Comparison of ENCODE assay signal across 18 mouse cellular contexts in genomic region chr11:72484549-72484948, GRCm38 (mm10). TPM values are rescaled to one million over a fixed set of nuclear protein-coding genes. Genes with fewer than 3 reads are reported as not detected.
DNase-seq lines count a peak whose midpoint lies in the region; ATAC-seq and TF ChIP-seq lines count a peak whose summit lies in the region.
"Had no signal": no experiment of that assay in that cellular context is flagged by ENCODE, and none has a peak within 500 bp of the region (broad histone marks: within the 10 kb centered on the region; RNA-seq: fewer than 3 reads in every experiment).

No protein-coding gene starts in this region.

- ATAC-seq in forebrain, embryonic 15.5 days (replicated peaks) = no peak
- ATAC-seq in forebrain, embryonic 11.5 days (replicated peaks; ENCODE audit: low FRiP score) = no peak
- no peak for ATAC-seq in hindbrain, embryonic 14.5 days (ENCODE audit: low FRiP score)

- no peak overlapping the region for H3K4me3 ChIP-seq in forebrain, embryonic 15.5 days
- no peak overlapping the region for H3K4me3 ChIP-seq in forebrain, embryonic 11.5 days (ENCODE audit: low read depth, low read length)
- peak overlapping the region; percentile 28; the same call in 1 of the 2 replicates for H3K4me3 ChIP-seq in layer of hippocampus, adult 2 months
- H3K4me3 ChIP-seq in hindbrain, embryonic 14.5 days (replicated peaks; ENCODE audit: low read length) = no peak overlapping the region
- H3K4me3 ChIP-seq in small intestine, adult 2 months (ENCODE audit: low read depth, low read length) = no peak overlapping the region
- H3K4me3 ChIP-seq: neural tube, embryonic 13.5 days had no signal

- no peaks in the 10 kb centered on the region for H3K27me3 ChIP-seq in forebrain, embryonic 15.5 days
- H3K27me3 ChIP-seq in forebrain, embryonic 11.5 days (ENCODE audit: control insufficient read depth, insufficient read depth, low read length) = peaks cover 17% of the 10 kb centered on the region
- no peaks in the 10 kb centered on the region for H3K27me3 ChIP-seq in hindbrain, embryonic 14.5 days (ENCODE audit: control insufficient read depth, insufficient read depth, low read length)
- H3K27me3 ChIP-seq in small intestine, adult 2 months (ENCODE audit: control insufficient read depth, insufficient read depth, low read length) = 0 out of 2 replicates have a peak, but pooled peaks cover 3% of the 10 kb centered on the region

- H3K4me1 ChIP-seq in forebrain, embryonic 15.5 days = peaks cover 39% of the 10 kb centered on the region
- H3K4me1 ChIP-seq in forebrain, embryonic 11.5 days (replicated peaks; ENCODE audit: control insufficient read depth, insufficient read depth, low read length) = 0 out of 2 replicates have a peak, but pooled peaks cover 3% of the 10 kb centered on the region
- peaks cover 25% of the 10 kb centered on the region for H3K4me1 ChIP-seq in hindbrain, embryonic 14.5 days (replicated peaks; ENCODE audit: control insufficient read depth, insufficient read depth, low read length)
- H3K4me1 ChIP-seq in small intestine, adult 2 months (ENCODE audit: control insufficient read depth, insufficient read depth, insufficient read length, low read length) = peaks cover 26% of the 10 kb centered on the region

- DNase-seq in forebrain, embryonic 11.5 days (ENCODE audit: low spot score) = no peak
- no peak for DNase-seq in layer of hippocampus, adult 2 months (ENCODE audit: low spot score in 2 of 2)
- DNase-seq in layer of hippocampus, adult 11-12 months (ENCODE audit: low spot score) = no peak
- DNase-seq in hindbrain, embryonic 14.5 days (ENCODE audit: low spot score) = no peak
- DNase-seq in right cerebral cortex, postnatal 14 days = no peak
- DNase-seq in frontal cortex, adult 2 months (ENCODE audit: extremely low spot score in 1 of 2, low spot score in 1 of 2) = no peak
- DNase-seq: B cell, adult 2 months; cerebellum, adult 11 months; cerebellum, postnatal 36 days; lung, adult 2 months; spleen, adult 18-20 months; thymus, postnatal 4 days had no signal

- TF ChIP-seq POLR2A in small intestine, adult 2 months (IDR thresholded peaks at IDR 0.05; ENCODE audit: low read depth, low read length) = no peak

- no peaks in the 10 kb centered on the region for H3K36me3 ChIP-seq in forebrain, embryonic 15.5 days
- no peaks in the 10 kb centered on the region for H3K36me3 ChIP-seq in forebrain, embryonic 11.5 days (ENCODE audit: control insufficient read depth, insufficient read depth, low read length)
- H3K36me3 ChIP-seq in hindbrain, embryonic 14.5 days (replicated peaks; ENCODE audit: control insufficient read depth, insufficient read depth) = no peaks in the 10 kb centered on the region
- H3K36me3 ChIP-seq in small intestine, adult 2 months (ENCODE audit: control insufficient read depth, insufficient read depth, low read length) = no peaks in the 10 kb centered on the region
- H3K36me3 ChIP-seq: neural tube, embryonic 13.5 days had no signal

- H3K9ac ChIP-seq in forebrain, embryonic 15.5 days (replicated peaks) = no peak overlapping the region
- no peak overlapping the region for H3K9ac ChIP-seq in forebrain, embryonic 11.5 days (ENCODE audit: low read length)
- no peak overlapping the region for H3K9ac ChIP-seq in hindbrain, embryonic 14.5 days

- TF ChIP-seq CTCF in layer of hippocampus, adult 2 months (conservative IDR thresholded peaks at IDR 0.05) = no peak
- no peak for TF ChIP-seq CTCF in small intestine, adult 2 months (IDR thresholded peaks at IDR 0.05; ENCODE audit: extremely low read depth, insufficient read length, insufficient replicate concordance, low read depth, low read length)

- no peaks in the 10 kb centered on the region for H3K9me3 ChIP-seq in forebrain, embryonic 15.5 days
- no peaks in the 10 kb centered on the region for H3K9me3 ChIP-seq in forebrain, embryonic 11.5 days (ENCODE audit: control insufficient read depth, low read length)
- H3K9me3 ChIP-seq in hindbrain, embryonic 14.5 days (ENCODE audit: control insufficient read depth, low read length) = no peaks in the 10 kb centered on the region
- H3K9me3 ChIP-seq: neural tube, embryonic 13.5 days had no signal

- WGBS in forebrain, embryonic 15.5 days = 80% methylated on average over 6 of the region's 6 CpGs
- WGBS in forebrain, embryonic 11.5 days = 64% methylated on average over 6 of the region's 6 CpGs
- WGBS in hindbrain, embryonic 14.5 days = 66% methylated on average over 6 of the region's 6 CpGs
- WGBS in small intestine, adult 2 months = 44% methylated on average over 6 of the region's 6 CpGs

- no peak overlapping the region for H3K4me2 ChIP-seq in forebrain, embryonic 15.5 days (replicated peaks)
- H3K4me2 ChIP-seq in forebrain, embryonic 11.5 days (ENCODE audit: low read depth, low read length, severe bottlenecking) = no peak overlapping the region
- H3K4me2 ChIP-seq in hindbrain, embryonic 14.5 days (replicated peaks) = no peak overlapping the region
- H3K4me2 ChIP-seq: neural tube, embryonic 13.5 days had no signal

- peak overlapping the region; percentile 61 for H3K27ac ChIP-seq in forebrain, embryonic 15.5 days (replicated peaks)
- no peak overlapping the region for H3K27ac ChIP-seq in forebrain, embryonic 11.5 days (ENCODE audit: low read depth, low read length)
- peak overlapping the region; percentile 28; the same call in 1 of the 2 replicates for H3K27ac ChIP-seq in layer of hippocampus, adult 2 months
- H3K27ac ChIP-seq in hindbrain, embryonic 14.5 days = 0 out of 2 replicates have a peak overlapping the region, but pooled peaks have one; percentile 0
- H3K27ac ChIP-seq in small intestine, adult 2 months (ENCODE audit: insufficient read depth, low read depth, low read length) = peak overlapping the region; percentile 28; the same call in 1 of the 2 replicates
- H3K27ac ChIP-seq: neural tube, embryonic 13.5 days had no signal

RNA-seq across cellular contexts. Expression of gene Spns2, which starts 5.2 kb away (rescaled TPM):
- 8.7 and 9.1 TPM in 2 replicates for polyA plus RNA-seq in forebrain, embryonic 15.5 days (2015; fragmentation: Nextera tagmentation; extraction: Ambion mirVana)
- 4.0 and 4.8 TPM in 2 replicates for polyA plus RNA-seq in forebrain, embryonic 11.5 days (2014; fragmentation: Nextera tagmentation; extraction: Ambion mirVana)
- total RNA-seq in layer of hippocampus, adult 2 months (2021) = 100 to 1,000 TPM; 101 to 105 TPM
- polyA plus RNA-seq in hindbrain, embryonic 14.5 days (2014; fragmentation: Nextera tagmentation; extraction: Ambion mirVana) = 11.9 and 12.4 TPM in 2 replicates
- 65.9 and 77.7 TPM in 2 replicates for polyA plus RNA-seq in small intestine, adult 2 months (2012; rRNA removed)
- polyA plus RNA-seq in frontal cortex, adult 2 months (2012; rRNA removed) = 45.0 and 47.0 TPM in 2 replicates

RNA-seq across cellular contexts. Expression of gene Mybbp1a, which starts 43.4 kb away (rescaled TPM):
- polyA plus RNA-seq in forebrain, embryonic 15.5 days (2015; fragmentation: Nextera tagmentation; extraction: Ambion mirVana) = 90.0 and 97.2 TPM in 2 replicates
- 165 and 166 TPM in 2 replicates for polyA plus RNA-seq in forebrain, embryonic 11.5 days (2014; fragmentation: Nextera tagmentation; extraction: Ambion mirVana)
- 10 to 100 TPM; 55.7 to 56.2 TPM for total RNA-seq in layer of hippocampus, adult 2 months (2021)
- 54.1 and 63.3 TPM in 2 replicates for polyA plus RNA-seq in hindbrain, embryonic 14.5 days (2014; fragmentation: Nextera tagmentation; extraction: Ambion mirVana)
- 17.6 and 25.0 TPM in 2 replicates for polyA plus RNA-seq in small intestine, adult 2 months (2012; rRNA removed)
- polyA plus RNA-seq in frontal cortex, adult 2 months (2012; rRNA removed) = 55.3 and 61.4 TPM in 2 replicates

RNA-seq across cellular contexts. Expression of gene Ggt6, which starts 49.2 kb away (rescaled TPM):
- not detected in 2 replicates for polyA plus RNA-seq in forebrain, embryonic 15.5 days (2015; fragmentation: Nextera tagmentation; extraction: Ambion mirVana)
- not detected in 2 replicates for polyA plus RNA-seq in forebrain, embryonic 11.5 days (2014; fragmentation: Nextera tagmentation; extraction: Ambion mirVana)
- total RNA-seq in layer of hippocampus, adult 2 months (2021) = not detected
- 0.11 TPM in 1 of 2 replicates, not detected in the other for polyA plus RNA-seq in hindbrain, embryonic 14.5 days (2014; fragmentation: Nextera tagmentation; extraction: Ambion mirVana)
- 20.2 and 60.1 TPM in 2 replicates for polyA plus RNA-seq in small intestine, adult 2 months (2012; rRNA removed)
- polyA plus RNA-seq in frontal cortex, adult 2 months (2012; rRNA removed) = 0.15 and 0.22 TPM in 2 replicates
- total RNA-seq: monocyte, adult 5-6 weeks had no signal
- polyA plus RNA-seq: embryonic facial prominence, embryonic 11.5 days; limb, embryonic 11.5 days; neural tube, embryonic 13.5 days had no signal

Comparison
In these comparisons a context has a peak if more than half of its experiments do, and no peak if none do; other contexts are left out.
1. RNA of gene Ggt6, which starts 49.2 kb away (polyA plus RNA-seq): 20.2 to 60.1 TPM in small intestine, adult 2 months; 0.15 to 0.22 TPM in frontal cortex, adult 2 months, 0.11 TPM in hindbrain, embryonic 14.5 days, not detected in forebrain, embryonic 15.5 days and not detected in forebrain, embryonic 11.5 days; every median in the first group is over 10 times any median in the second.